Mouse (Mus musculus) ES-E14 (cell line): ENCODE measurements around the gene Atf7ip. TPM values are rescaled to one million over a fixed set of nuclear protein-coding genes. Genes with fewer than 3 reads are reported as not detected.

Source experiments
- DNase-seq: peaks from one replicate; pipeline ENCODE4 v3.0.0-alpha.2; 2013; ENCODE audit warnings: low read depth, low spot score
- H3K27ac ChIP-seq: 2 replicates; pipeline ENCODE4 v1.5.1; 2012; ENCODE audit warnings: low read depth, mild to moderate bottlenecking, low read length, moderate library complexity, mixed read lengths; ENCODE audit not compliant: poor library complexity, insufficient read depth, severe bottlenecking
- H3K36me3 ChIP-seq: 2 replicates; pipeline ENCODE4 v1.6.1; 2012; ENCODE audit warnings: mild to moderate bottlenecking, low read length, moderate library complexity, mixed read lengths; ENCODE audit not compliant: control insufficient read depth, poor library complexity, insufficient read depth, severe bottlenecking
- H3K4me1 ChIP-seq, 2 experiments: fragments of 150-350 bp in 1 of 2; sonication (generic) in 1 of 2; 2 replicates each; pipeline ENCODE4 v1.6.1; 2012; ENCODE audit warnings: low read length in 2 of 2, mild to moderate bottlenecking in 1 of 2, mixed read lengths in 1 of 2; ENCODE audit not compliant: control insufficient read depth in 2 of 2, insufficient read depth in 2 of 2, poor library complexity in 1 of 2
- H3K4me3 ChIP-seq, 2 experiments: fragments of 150-350 bp in 1 of 2; sonication (generic) in 1 of 2; 2 replicates each; pipeline ENCODE4 v1.5.1; 2012; ENCODE audit warnings: low read length in 2 of 2, low read depth in 1 of 2, mild to moderate bottlenecking in 1 of 2, mixed read lengths in 1 of 2; ENCODE audit not compliant: insufficient read depth in 1 of 2, poor library complexity in 1 of 2, severe bottlenecking in 1 of 2
- H3K9ac ChIP-seq: 2 replicates; pipeline ENCODE4 v1.6.1; 2012; ENCODE audit warnings: low read depth, mild to moderate bottlenecking, low read length, mixed read lengths; ENCODE audit not compliant: poor library complexity, insufficient read depth, severe bottlenecking
- H3K9me3 ChIP-seq: fragments of 150-350 bp; sonication (generic); 2 replicates; pipeline ENCODE4 v1.6.1; 2012; ENCODE audit warnings: low read depth, mild to moderate bottlenecking, low read length; ENCODE audit not compliant: control insufficient read depth, insufficient read depth
- CHD2 ChIP-seq: IDR thresholded peaks from 2 replicates; pipeline ENCODE4 v1.6.1; 2014; ENCODE audit warnings: mild to moderate bottlenecking, low read depth, low read length, inconsistent platforms
- HCFC1 ChIP-seq: IDR thresholded peaks from 2 replicates; pipeline ENCODE4 v1.6.1; 2012; ENCODE audit warnings: low read length, inconsistent platforms, borderline replicate concordance; ENCODE audit not compliant: insufficient read depth
- MAFK ChIP-seq: IDR thresholded peaks from 2 replicates; pipeline ENCODE4 v1.6.1; 2014; ENCODE audit warnings: mild to moderate bottlenecking, low read depth, low read length, inconsistent platforms; ENCODE audit not compliant: insufficient read depth
- ZC3H11A ChIP-seq: IDR thresholded peaks from 2 replicates; pipeline ENCODE4 v1.6.1; 2012; ENCODE audit warnings: low read depth, mild to moderate bottlenecking, inconsistent platforms, low read length, borderline replicate concordance
- ZNF384 ChIP-seq: IDR thresholded peaks from 2 replicates; pipeline ENCODE4 v1.6.1; 2012; ENCODE audit warnings: low read depth, low read length, inconsistent platforms
- in situ Hi-C, 2 experiments: fragments of 600-800 bp; cut with MboI; formaldehyde crosslinking; loops; one replicate each; pipeline ENCODE4 v1.15.1; 2025; ENCODE audit warnings: low sequenced_read_pairs in 2 of 2, inconsistent platforms in 1 of 2; ENCODE audit not compliant: unreplicated experiment in 2 of 2
- total RNA-seq: library from RNA; depleted of rRNA; stranded (reverse); fragments of 300-350 nt; gene quantifications from 2 replicates; pipeline ENCODE4 v1.2.3, GENCODE M21; 2012

Gene Atf7ip
- total RNA-seq, 1 experiment, result 26.8 TPM

- no peaks in the 10 kb centered on the region for H3K9me3 ChIP-seq
- H3K4me1 ChIP-seq, result no peaks in the 10 kb centered on the region
- no peak overlapping the region for H3K27ac ChIP-seq
- no peak overlapping the region for H3K4me3 ChIP-seq
- DNase-seq, result no peak
- no peak overlapping the region for H3K9ac ChIP-seq
- TF ChIP-seq CHD2, result no peak
- no peak for TF ChIP-seq ZNF384
- TF ChIP-seq HCFC1, result no peak
- TF ChIP-seq MAFK, result no peak
- no peak for TF ChIP-seq ZC3H11A
- H3K36me3 ChIP-seq, result no peaks in the 10 kb centered on the region
- in situ Hi-C loops, result no loop called here
Measured at GRCm38 (mm10) chr6:136633719-136634118, 127.8 kb downstream of the Atf7ip start.

DNA sequence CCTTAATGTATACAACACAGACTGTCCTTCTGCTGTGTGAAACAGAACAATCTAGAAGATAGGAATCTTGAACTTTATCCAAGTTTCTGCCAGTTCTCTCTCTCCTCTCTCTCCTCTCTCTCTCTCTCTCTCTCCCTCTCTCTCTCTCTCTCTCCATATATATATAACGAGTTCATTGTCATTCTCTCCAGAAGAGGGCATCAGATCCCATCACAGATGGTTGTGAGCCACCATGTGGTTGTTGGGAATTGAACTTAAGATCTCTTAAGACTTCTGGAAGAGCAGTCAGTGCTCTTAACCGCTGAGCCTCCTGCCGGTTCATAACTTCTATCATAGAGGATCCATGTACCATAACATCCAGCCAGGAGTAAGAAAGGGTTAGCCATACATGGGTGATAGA is 129.0 kb downstream of the Atf7ip start:
- H3K4me3 ChIP-seq, result no peak overlapping the region
- no peaks in the 10 kb centered on the region for H3K36me3 ChIP-seq
- no peak for DNase-seq
- H3K9ac ChIP-seq, result no peak overlapping the region
- in situ Hi-C loops, result no loop called here
- H3K27ac ChIP-seq, result no peak overlapping the region
- H3K9me3 ChIP-seq, result no peaks in the 10 kb centered on the region
- H3K4me1 ChIP-seq, result no peaks in the 10 kb centered on the region
- TF ChIP-seq HCFC1, result no peak
- no peak for TF ChIP-seq MAFK
- TF ChIP-seq ZC3H11A, result no peak

DNA sequence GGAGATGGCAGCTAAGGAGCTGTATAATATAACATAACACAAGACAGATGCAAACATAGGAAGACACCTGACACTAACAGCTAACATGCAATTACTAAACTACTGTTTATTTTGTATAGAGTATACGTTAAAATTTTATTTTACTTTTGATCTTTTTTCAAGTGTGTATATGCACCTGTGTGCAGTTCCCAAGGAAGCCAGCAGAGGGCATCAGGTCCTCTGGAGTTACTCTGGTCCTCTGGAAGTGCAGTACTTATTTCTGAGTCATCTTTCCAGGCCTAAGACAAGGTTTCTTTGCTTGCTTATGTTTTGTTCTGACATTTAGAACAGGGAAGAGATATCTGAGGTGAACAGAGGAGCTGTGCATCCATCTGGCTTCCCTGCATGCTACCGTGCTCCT is 138.2 kb downstream of the Atf7ip start:
- no peak overlapping the region for H3K4me3 ChIP-seq
- no peak for DNase-seq
- no peak overlapping the region for H3K9ac ChIP-seq
- in situ Hi-C loops, result no loop called here
- no peaks in the 10 kb centered on the region for H3K36me3 ChIP-seq
- no peak for TF ChIP-seq CHD2
- peak; percentile 79 for TF ChIP-seq ZC3H11A
- no peak overlapping the region for H3K27ac ChIP-seq
- no peaks in the 10 kb centered on the region for H3K9me3 ChIP-seq
- no peaks in the 10 kb centered on the region for H3K4me1 ChIP-seq

DNA sequence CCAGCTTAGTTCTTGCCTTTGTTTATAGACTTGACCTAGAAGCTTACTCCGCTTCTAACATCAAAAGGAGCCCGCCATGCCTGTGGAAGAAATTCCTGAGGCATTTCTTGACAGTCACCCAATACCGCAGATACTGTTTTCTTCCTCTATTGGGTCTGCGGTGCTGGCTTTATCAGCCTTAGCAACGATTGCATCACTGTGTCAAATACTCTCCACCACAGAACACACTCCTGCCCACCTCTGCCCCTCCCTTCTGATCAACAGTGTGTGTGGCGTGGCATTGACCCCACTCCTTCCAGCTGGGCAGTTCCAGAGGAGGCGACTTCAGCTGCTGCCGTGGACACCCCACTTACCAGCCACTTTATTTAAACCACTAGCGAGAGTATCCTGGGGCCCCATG is 139.8 kb downstream of the Atf7ip start:
- Histone ChIP-seq H3K9ac (no peak overlapping the region), H3K27ac (no peak overlapping the region), H3K9me3 (no peaks in the 10 kb centered on the region), H3K4me3 (no peak overlapping the region), H3K36me3 (no peaks in the 10 kb centered on the region), H3K4me1 (no peaks in the 10 kb centered on the region)
- DNase-seq, result no peak
- in situ Hi-C loops, result no loop called here
- TF ChIP-seq ZNF384 (no peak), MAFK (no peak), CHD2 (no peak), HCFC1 (no peak), ZC3H11A (no peak)

DNA sequence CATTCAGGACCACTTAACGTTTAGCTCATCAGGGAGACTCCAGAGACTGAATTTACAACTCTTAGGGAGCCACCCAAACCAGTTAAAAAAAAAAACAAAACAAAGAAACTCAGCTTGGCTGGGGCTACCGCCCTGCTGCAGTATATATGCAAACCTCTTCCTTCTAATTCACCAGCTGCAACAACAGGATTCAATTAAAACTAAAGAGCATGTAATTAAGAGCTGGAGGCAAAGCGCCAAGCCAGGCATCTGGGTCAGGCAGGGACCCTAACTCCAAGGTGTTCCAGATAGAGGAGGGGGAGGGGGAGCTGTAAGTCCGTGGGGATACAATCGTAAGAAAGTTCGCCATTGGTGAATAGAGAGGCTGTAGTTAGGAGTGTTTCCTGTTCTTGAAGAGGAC is 140.2 kb downstream of the Atf7ip start:
- H3K9ac ChIP-seq, result no peak overlapping the region
- DNase-seq, result no peak
- no peaks in the 10 kb centered on the region for H3K9me3 ChIP-seq
- H3K36me3 ChIP-seq, result no peaks in the 10 kb centered on the region
- no peak overlapping the region for H3K27ac ChIP-seq
- TF ChIP-seq HCFC1, result no peak
- TF ChIP-seq ZNF384, result peak; percentile 75
- no peak for TF ChIP-seq ZC3H11A
- no peak for TF ChIP-seq CHD2
- no peak for TF ChIP-seq MAFK
- no peak overlapping the region for H3K4me3 ChIP-seq
- H3K4me1 ChIP-seq, result no peaks in the 10 kb centered on the region
- in situ Hi-C loops, result no loop called here
